Mouse (Mus musculus) MEL (cell line): Measurements from ENCODE around the gene Fgf23. TPM values are rescaled to one million over a fixed set of nuclear protein-coding genes. Genes with fewer than 3 reads are reported as not detected.

Experiments used
- DNase-seq: peaks from one replicate; pipeline ENCODE4 v3.0.0; 2011; ENCODE audit warnings: low read depth, low spot score
- H3K27ac ChIP-seq: 2 replicates; pipeline ENCODE4 v1.5.1; 2012; ENCODE audit warnings: low read depth, mild to moderate bottlenecking, control low read depth, low read length, moderate library complexity; ENCODE audit not compliant: control insufficient read depth
- H3K27me3 ChIP-seq, 2 experiments: fragments of 150-350 bp in 1 of 2; sonication (generic) in 1 of 2; 2 replicates each; pipeline ENCODE4 v1.6.1; 2012; ENCODE audit warnings: low read length in 2 of 2, mild to moderate bottlenecking in 2 of 2, improper control_type of control experiment in 1 of 2, moderate library complexity in 1 of 2; ENCODE audit not compliant: insufficient read depth in 2 of 2, control insufficient read depth in 1 of 2
- H3K36me3 ChIP-seq, 2 experiments: 2 replicates each; pipeline ENCODE4 v1.6.1; 2012 to 2014; ENCODE audit warnings: low read length in 2 of 2, improper control_type of control experiment in 1 of 2, inconsistent platforms in 1 of 2, mild to moderate bottlenecking in 1 of 2; ENCODE audit not compliant: insufficient read depth in 2 of 2, control insufficient read depth in 1 of 2
- H3K4me1 ChIP-seq, 2 experiments: fragments of 150-350 bp in 1 of 2; sonication (generic) in 1 of 2; 2 replicates each; pipeline ENCODE4 v1.6.1; 2012; ENCODE audit warnings: low read length in 2 of 2, improper control_type of control experiment in 1 of 2, mild to moderate bottlenecking in 1 of 2; ENCODE audit not compliant: insufficient read depth in 2 of 2, control insufficient read depth in 1 of 2
- H3K4me3 ChIP-seq, 2 experiments: fragments of 150-350 bp in 1 of 2; sonication (generic) in 1 of 2; 2 replicates each; pipeline ENCODE4 v1.5.1; 2012; ENCODE audit warnings: low read depth in 2 of 2, low read length in 2 of 2, mild to moderate bottlenecking in 2 of 2, moderate library complexity in 2 of 2, control low read depth in 1 of 2, improper control_type of control experiment in 1 of 2; ENCODE audit not compliant: control insufficient read depth in 1 of 2, insufficient read depth in 1 of 2
- H3K79me2 ChIP-seq: 2 replicates; pipeline ENCODE4 v1.6.1; 2012; ENCODE audit warnings: mild to moderate bottlenecking, low read length, moderate library complexity; ENCODE audit not compliant: control insufficient read depth, poor library complexity, insufficient read depth
- H3K9ac ChIP-seq: 2 replicates; pipeline ENCODE4 v1.6.1; 2012; ENCODE audit warnings: low read depth, mild to moderate bottlenecking, control low read depth, low read length, moderate library complexity; ENCODE audit not compliant: control insufficient read depth, poor library complexity, severe bottlenecking
- H3K9me3 ChIP-seq: fragments of 150-350 bp; sonication (generic); replicated peaks from 2 replicates; pipeline ENCODE4 v1.6.1; 2012; ENCODE audit warnings: mild to moderate bottlenecking, low read length, improper control_type of control experiment, moderate library complexity; ENCODE audit not compliant: insufficient read depth
- CHD1 ChIP-seq: IDR thresholded peaks from 2 replicates; pipeline ENCODE4 v1.6.1; 2012; ENCODE audit warnings: low read depth, mild to moderate bottlenecking, inconsistent platforms, low read length, improper control_type of control experiment
- CTCF ChIP-seq, 3 experiments: IDR thresholded peaks in 2 of 3; conservative IDR thresholded peaks in 1 of 3; 2 replicates each; pipeline ENCODE4 v1.5.1; 2011 to 2012; ENCODE audit warnings: low read length in 3 of 3, low read depth in 2 of 3, mild to moderate bottlenecking in 2 of 3, improper control_type of control experiment in 1 of 3, inconsistent platforms in 1 of 3, mixed read lengths in 1 of 3, moderate library complexity in 1 of 3; ENCODE audit not compliant: control insufficient read depth in 1 of 3, insufficient read depth in 1 of 3, poor library complexity in 1 of 3, severe bottlenecking in 1 of 3
- E2F4 ChIP-seq: IDR thresholded peaks from 2 replicates; pipeline ENCODE4 v1.6.1; 2011; ENCODE audit warnings: low read depth, low read length, improper control_type of control experiment, borderline replicate concordance
- ELF1 ChIP-seq: IDR thresholded peaks from 2 replicates; pipeline ENCODE4 v1.6.1; 2014; ENCODE audit warnings: low read depth, mild to moderate bottlenecking, inconsistent platforms, low read length, improper control_type of control experiment, moderate library complexity
- EP300 ChIP-seq, 2 experiments: IDR thresholded peaks; 2 replicates each; pipeline ENCODE4 v1.6.1; 2011; ENCODE audit warnings: improper control_type of control experiment in 2 of 2, low read length in 2 of 2, low read depth in 1 of 2, mild to moderate bottlenecking in 1 of 2
- GABPA ChIP-seq: IDR thresholded peaks from 2 replicates; pipeline ENCODE4 v1.6.1; 2012; ENCODE audit warnings: low read depth, mild to moderate bottlenecking, inconsistent platforms, low read length, improper control_type of control experiment, moderate library complexity
- GATA1 ChIP-seq: IDR thresholded peaks from 2 replicates; pipeline ENCODE4 v1.6.1; 2011; ENCODE audit warnings: low read depth, low read length, improper control_type of control experiment
- JUND ChIP-seq: IDR thresholded peaks from 2 replicates; pipeline ENCODE4 v1.6.1; 2011; ENCODE audit warnings: low read depth, mild to moderate bottlenecking, improper control_type of control experiment, low read length
- KAT2A ChIP-seq: conservative IDR thresholded peaks from 2 replicates; pipeline ENCODE4 v1.6.1; 2012; ENCODE audit warnings: low read depth, low read length, improper control_type of control experiment, inconsistent platforms
- MAFK ChIP-seq: IDR thresholded peaks from 2 replicates; pipeline ENCODE4 v1.6.1; 2011; ENCODE audit warnings: low read depth, mild to moderate bottlenecking, low read length, improper control_type of control experiment, borderline replicate concordance
- MAX ChIP-seq: IDR thresholded peaks from 2 replicates; pipeline ENCODE4 v1.6.1; 2011; ENCODE audit warnings: low read length, improper control_type of control experiment
- MAZ ChIP-seq: IDR thresholded peaks from 2 replicates; pipeline ENCODE4 v1.6.1; 2012; ENCODE audit warnings: low read depth, mild to moderate bottlenecking, inconsistent platforms, low read length, improper control_type of control experiment
- MXI1 ChIP-seq: IDR thresholded peaks from 2 replicates; pipeline ENCODE4 v1.6.1; 2011; ENCODE audit warnings: mild to moderate bottlenecking, low read depth, low read length, improper control_type of control experiment
- NELFE ChIP-seq: IDR thresholded peaks from 2 replicates; pipeline ENCODE4 v1.6.1; 2011; ENCODE audit warnings: low read depth, low read length, improper control_type of control experiment
- NRF1 ChIP-seq: IDR thresholded peaks from 2 replicates; pipeline ENCODE4 v1.6.1; 2014; ENCODE audit warnings: low read depth, mild to moderate bottlenecking, inconsistent platforms, low read length, improper control_type of control experiment, moderate library complexity; ENCODE audit not compliant: poor library complexity, insufficient read depth, severe bottlenecking
- POLR2AphosphoS2 ChIP-seq: IDR thresholded peaks from 2 replicates; pipeline ENCODE4 v1.6.1; 2011; ENCODE audit warnings: low read length, improper control_type of control experiment
- SIN3A ChIP-seq: IDR thresholded peaks from 2 replicates; pipeline ENCODE4 v1.6.1; 2012; ENCODE audit warnings: low read length, improper control_type of control experiment, inconsistent platforms
- SMC3 ChIP-seq: IDR thresholded peaks from 2 replicates; pipeline ENCODE4 v1.6.1; 2011; ENCODE audit warnings: low read depth, low read length, improper control_type of control experiment
- TBP ChIP-seq: IDR thresholded peaks from 2 replicates; pipeline ENCODE4 v1.8.0; 2011; ENCODE audit warnings: low read depth, low read length, improper control_type of control experiment
- TCF12 ChIP-seq: IDR thresholded peaks from 2 replicates; pipeline ENCODE4 v1.6.1; 2014; ENCODE audit warnings: low read depth, mild to moderate bottlenecking, inconsistent platforms, low read length, improper control_type of control experiment, moderate library complexity
- UBTF ChIP-seq: IDR thresholded peaks from 2 replicates; pipeline ENCODE4 v1.6.1; 2012; ENCODE audit warnings: low read depth, mild to moderate bottlenecking, inconsistent platforms, low read length, improper control_type of control experiment, moderate library complexity, borderline replicate concordance; ENCODE audit not compliant: insufficient read depth
- USF1 ChIP-seq: IDR thresholded peaks from 2 replicates; pipeline ENCODE4 v1.6.1; 2014; ENCODE audit warnings: low read depth, mild to moderate bottlenecking, inconsistent platforms, low read length, improper control_type of control experiment, moderate library complexity
- ZC3H11A ChIP-seq: IDR thresholded peaks from 2 replicates; pipeline ENCODE4 v1.6.1; 2012; ENCODE audit warnings: low read depth, mild to moderate bottlenecking, inconsistent platforms, low read length, improper control_type of control experiment
- ZMIZ1 ChIP-seq: IDR thresholded peaks from 2 replicates; pipeline ENCODE4 v1.6.1; 2012; ENCODE audit warnings: low read depth, mild to moderate bottlenecking, inconsistent platforms, low read length, improper control_type of control experiment, moderate library complexity
- ZNF384 ChIP-seq: IDR thresholded peaks from 2 replicates; pipeline ENCODE4 v1.6.1; 2012; ENCODE audit warnings: low read depth, mild to moderate bottlenecking, inconsistent platforms, low read length, improper control_type of control experiment
- polyA plus RNA-seq, 2 experiments: library from polyadenylated mRNA; stranded (reverse) in 1 of 2; unstranded in 1 of 2; fragments of >175 nt in 1 of 2; fragments of >200 nt in 1 of 2; gene quantifications; 2 replicates each; pipeline versions ENCODE4 v1.2.1 to v1.2.4; 2012; ENCODE audit warnings: low replicate concordance in 2 of 2, low read depth in 1 of 2; ENCODE audit not compliant: insufficient read length in 2 of 2, insufficient read depth in 1 of 2, missing spikeins in 1 of 2
- total RNA-seq: library from RNA; depleted of rRNA; stranded (reverse); fragments of 300-350 nt; gene quantifications from 2 replicates; pipeline ENCODE4 v1.2.3, GENCODE M21; 2012

The Fgf23 gene
- total and polyA plus RNA-seq, 3 experiments = not detected

DNA sequence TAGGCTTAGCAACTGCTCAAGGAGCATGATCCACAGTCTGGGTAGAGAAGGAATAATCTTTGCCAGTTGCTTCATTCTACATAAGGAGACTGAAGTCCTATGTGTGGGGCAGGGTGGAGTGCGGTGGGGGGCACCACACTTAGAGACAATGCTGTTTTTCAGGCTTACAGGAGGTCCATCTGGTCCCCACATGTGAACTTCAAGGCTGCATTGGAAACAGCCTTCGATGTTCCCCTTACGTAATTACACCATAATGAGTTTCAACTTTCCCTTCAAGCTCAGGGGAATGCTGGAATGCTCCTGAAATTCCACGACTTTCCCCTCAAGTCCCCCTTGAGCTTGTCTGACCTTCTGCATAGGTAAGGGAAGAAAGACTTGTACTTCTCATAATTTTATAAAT, 21.9 kb upstream of the Fgf23 start:
- TF ChIP-seq NRF1 = no peak
- no peak for TF ChIP-seq EP300 (IDR thresholded peaks at IDR 0.05; ENCODE audit: low read depth in 1 of 2, low read length in 2 of 2)
- TF ChIP-seq ZNF384 = no peak
- TF ChIP-seq MXI1 = no peak
- TF ChIP-seq TCF12 = no peak
- TF ChIP-seq MAZ = no peak
- TF ChIP-seq TBP = no peak
- TF ChIP-seq JUND = no peak
- no peak for TF ChIP-seq CTCF (IDR thresholded peaks at IDR 0.05 in 2 of 3, conservative IDR thresholded peaks at IDR 0.05 in 1 of 3; ENCODE audit: control insufficient read depth in 1 of 3, insufficient read depth in 1 of 3, low read depth in 2 of 3, low read length in 3 of 3, poor library complexity in 1 of 3, severe bottlenecking in 1 of 3)
- no peak for TF ChIP-seq E2F4
- TF ChIP-seq KAT2A = no peak
- TF ChIP-seq SIN3A = no peak
- no peaks in the 10 kb centered on the region for H3K36me3 ChIP-seq
- DNase-seq = no peak
- no peak overlapping the region for H3K4me3 ChIP-seq
- no peaks in the 10 kb centered on the region for H3K79me2 ChIP-seq
- no peaks in the 10 kb centered on the region for H3K9me3 ChIP-seq
- no peak overlapping the region for H3K9ac ChIP-seq
- peaks cover 0 to 9% of the 10 kb centered on the region in 2 experiments; a peak in 2 of 4 replicates for H3K27me3 ChIP-seq
- H3K4me1 ChIP-seq = no peaks in the 10 kb centered on the region
- H3K27ac ChIP-seq = no peak overlapping the region

DNA sequence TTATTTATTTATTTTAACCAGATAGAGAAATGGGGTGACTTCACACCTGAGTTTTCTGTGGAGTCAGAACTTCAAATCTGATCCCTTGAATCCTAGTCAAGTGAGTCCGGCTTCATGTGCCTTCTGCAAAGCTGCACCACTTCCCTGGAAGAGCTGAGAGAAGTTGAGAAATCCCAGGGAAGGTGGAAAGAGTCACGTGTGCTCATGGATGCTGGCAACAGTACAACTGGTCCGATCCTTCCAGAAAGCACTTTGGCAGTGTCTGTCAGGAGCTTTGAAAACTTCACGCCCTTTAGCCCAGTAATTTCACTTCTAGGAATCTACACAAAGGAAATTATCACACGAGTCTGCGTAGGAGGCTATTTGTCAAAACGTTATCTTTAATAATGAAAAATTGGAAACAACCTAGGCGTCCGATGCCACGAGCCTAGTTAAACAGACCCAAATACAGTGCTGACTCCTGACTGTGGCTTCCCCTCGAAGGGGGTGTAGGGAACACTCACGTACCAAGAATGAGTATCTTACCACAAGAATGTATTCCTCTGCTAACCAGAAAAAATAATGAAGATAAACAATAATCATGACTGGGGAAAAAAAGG, 15.6 kb upstream of the Fgf23 start:
- Histone ChIP-seq H3K4me1 (no peaks in the 10 kb centered on the region), H3K27ac (no peak overlapping the region), H3K27me3 (no peaks in the 10 kb centered on the region; a peak in 1 of 4 replicates), H3K9me3 (no peaks in the 10 kb centered on the region), H3K4me3 (no peak overlapping the region), H3K79me2 (no peaks in the 10 kb centered on the region), H3K36me3 (no peaks in the 10 kb centered on the region), H3K9ac (no peak overlapping the region)
- no peak for DNase-seq
- TF ChIP-seq ZMIZ1 (no peak), UBTF (no peak), NELFE (no peak), CHD1 (no peak), MAFK (no peak), E2F4 (no peak), EP300 (IDR thresholded peaks at IDR 0.05; ENCODE audit: low read depth in 1 of 2, low read length in 2 of 2) (no peak), ZC3H11A (no peak), CTCF (IDR thresholded peaks at IDR 0.05 in 2 of 3, conservative IDR thresholded peaks at IDR 0.05 in 1 of 3; ENCODE audit: control insufficient read depth in 1 of 3, insufficient read depth in 1 of 3, low read depth in 2 of 3, low read length in 3 of 3, poor library complexity in 1 of 3, severe bottlenecking in 1 of 3) (no peak), POLR2AphosphoS2 (no peak), MAX (no peak), TCF12 (no peak), GATA1 (no peak), MAZ (no peak), GABPA (no peak), ELF1 (no peak), USF1 (no peak), SMC3 (no peak)
